24 mouse cellular contexts compared by ENCODE assay signal in the genomic region with DNA sequence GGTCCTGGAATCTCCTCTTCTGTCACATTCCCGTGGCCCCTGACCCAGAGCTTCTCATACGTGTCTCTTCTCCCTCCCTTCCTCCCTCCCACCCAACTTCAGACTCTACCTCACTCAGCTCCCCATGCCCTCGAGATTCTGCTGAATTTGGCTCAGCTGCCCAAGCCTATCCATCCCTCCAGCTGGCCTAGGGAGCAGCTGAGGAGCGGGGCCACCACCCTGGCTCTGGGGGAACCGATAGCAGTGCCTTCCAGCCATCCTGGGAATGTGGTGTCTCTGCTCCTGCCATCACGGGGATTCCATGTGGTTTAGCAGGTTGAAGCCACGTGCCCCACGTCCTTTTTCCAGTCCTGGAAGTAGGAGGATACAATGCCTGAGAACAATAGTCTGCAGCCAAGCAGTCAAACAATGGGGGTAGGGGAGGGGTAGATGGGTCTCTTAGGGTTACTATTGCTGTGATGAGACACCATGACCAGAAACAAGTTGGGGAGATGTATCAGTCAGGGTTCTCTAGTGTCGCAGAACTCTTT. TPM values are rescaled to one million over a fixed set of nuclear protein-coding genes. Genes with fewer than 3 reads are reported as not detected.
DNase-seq lines count a peak whose midpoint lies in the region.
"Had no signal": no experiment of that assay in that cellular context is flagged by ENCODE, and none has a peak within 500 bp of the region (broad histone marks: within the 10 kb centered on the region; RNA-seq: fewer than 3 reads in every experiment).

No protein-coding gene starts in this region.

- no peak overlapping the region for H3K4me3 ChIP-seq in brown adipose tissue, adult 24 weeks (ENCODE audit: insufficient read depth, low read depth, low read length)
- H3K4me3 ChIP-seq: embryonic facial prominence, embryonic 12.5 days; erythroblast, embryonic 14.5 days; gastrocnemius, adult 2 months; hindbrain, embryonic 10.5 days; hindbrain, embryonic 13.5 days; intestine, embryonic 15.5 days; kidney, embryonic 15.5 days had no signal

- DNase-seq in heart, adult 11 months: peak; percentile 96
- no peak for DNase-seq in heart, postnatal 10 days
- DNase-seq in heart, adult 9 months (ENCODE audit: low spot score in 2 of 2): peak; percentile 22 to 62
- DNase-seq in heart, postnatal 25 days (ENCODE audit: low spot score): no peak
- DNase-seq in cerebellum, adult 11-12 months: no peak
- DNase-seq: adrenal gland, postnatal 10 days; adrenal gland, postnatal 36 days; cerebellum, adult 11 months; cerebellum, adult 8-10 months; cerebellum, postnatal 14 days; forebrain, postnatal 0 days; gastrocnemius, adult 2 months; gastrocnemius, postnatal 14 days; kidney, adult 11 months; kidney, adult 8-10 months had no signal

- intact Hi-C loops in heart, postnatal 10 days (cut with DNase I): no loop called here
- intact Hi-C loops in heart, postnatal 25 days (cut with DNase I): loop anchor here (10.0 kb wide), 1 partner anchor 148 kb away; no protein-coding TSS in a partner anchor

- H3K27ac ChIP-seq in brown adipose tissue, adult 24 weeks (replicated peaks; ENCODE audit: low read depth, low read length): peak overlapping the region; percentile 67; the same call in 1 of the 2 replicates
- H3K27ac ChIP-seq: embryonic facial prominence, embryonic 12.5 days; gastrocnemius, adult 2 months; hindbrain, embryonic 10.5 days; hindbrain, embryonic 13.5 days; intestine, embryonic 15.5 days; kidney, embryonic 15.5 days had no signal

- peaks cover 27% of the 10 kb centered on the region for H3K4me1 ChIP-seq in brown adipose tissue, adult 24 weeks (ENCODE audit: control insufficient read depth, insufficient read depth, insufficient read length, low read length)
- H3K4me1 ChIP-seq: embryonic facial prominence, embryonic 12.5 days had no signal

RNA-seq across cellular contexts. Expression of a gene that starts 32.0 kb away (rescaled TPM):
- 10 to 100 TPM; 18.4 to 23.3 TPM for total RNA-seq in heart, postnatal 10 days (2021)
- total RNA-seq in heart, postnatal 25 days (2021): 10 to 100 TPM; 15.8 to 20.0 TPM
- 12.9 and 13.5 TPM in 2 replicates for polyA plus RNA-seq in brown adipose tissue, adult 24 weeks (2012; ENCODE audit: insufficient read depth, insufficient read length, missing spikeins)

RNA-seq across cellular contexts. Expression of a gene that starts 40.0 kb away (rescaled TPM):
- total RNA-seq in heart, postnatal 10 days (2021): not detected
- not detected for total RNA-seq in heart, postnatal 25 days (2021)
- not detected in 2 replicates for polyA plus RNA-seq in brown adipose tissue, adult 24 weeks (2012; ENCODE audit: insufficient read depth, insufficient read length, missing spikeins)
- total RNA-seq: gastrocnemius, adult 2 months; gastrocnemius, postnatal 14 days had no signal
- polyA plus RNA-seq: activated CD4-positive, CD25-positive, alpha-beta regulatory T cell, adult 4 months; CD4-positive, CD25-positive, alpha-beta regulatory T cell, adult 4 months; erythroblast, embryonic 14.5 days had no signal

Comparison
In these comparisons a context has a peak if more than half of its experiments do, and no peak if none do; other contexts are left out.
1. DNase-seq: peak in heart, adult 11 months (single experiment) and heart, adult 9 months (2 of 2); none in heart, postnatal 10 days (0 of 2), heart, postnatal 25 days (single experiment) and cerebellum, adult 11-12 months (single experiment).